Mouse (Mus musculus) heart, adult 2 months (tissue): ENCODE measurements around the gene Birc3. TPM values are rescaled to one million over a fixed set of nuclear protein-coding genes. Genes with fewer than 3 reads are reported as not detected.
A peak's percentile ranks its signal among the peaks of the same experiment; 100 is the strongest.

ENCODE experiments used
- DNase-seq, 2 experiments: peaks; one replicate each; pipeline ENCODE4 v3.0.0; 2021
- H3K27ac ChIP-seq: fragments of 200-600 bp; 2 replicates; pipeline ENCODE4 v1.8.1; 2022
- H3K27me3 ChIP-seq: fragments of 200-500 bp; 2 replicates; pipeline ENCODE4 v1.6.1; 2012; ENCODE audit warnings: mild to moderate bottlenecking, low read length, inconsistent platforms, mixed read lengths; ENCODE audit not compliant: control insufficient read depth, insufficient read depth
- H3K36me3 ChIP-seq: fragments of 200-500 bp; 2 replicates; pipeline ENCODE4 v1.6.1; 2012; ENCODE audit warnings: low read length, inconsistent platforms; ENCODE audit not compliant: control insufficient read depth, insufficient read depth
- H3K4me1 ChIP-seq: fragments of 200-500 bp; 2 replicates; pipeline ENCODE4 v1.6.1; 2011; ENCODE audit warnings: low read length; ENCODE audit not compliant: control insufficient read depth, insufficient read depth
- H3K4me3 ChIP-seq: fragments of 200-600 bp; 2 replicates; pipeline ENCODE4 v1.8.1; 2022
- H3K79me2 ChIP-seq: fragments of 200-500 bp; replicated peaks from 2 replicates; pipeline ENCODE4 v1.6.1; 2012; ENCODE audit warnings: mild to moderate bottlenecking, inconsistent platforms, low read length, moderate library complexity, mixed read lengths; ENCODE audit not compliant: control insufficient read depth, insufficient read depth
- H3K9ac ChIP-seq: fragments of 200-500 bp; 2 replicates; pipeline ENCODE4 v1.6.1; 2012; ENCODE audit warnings: low read depth, mild to moderate bottlenecking, control low read depth, inconsistent platforms, low read length, mixed read lengths
- CTCF ChIP-seq: fragments of 200-600 bp; IDR thresholded peaks from 2 replicates; pipeline ENCODE4 v1.8.1; 2022; ENCODE audit warnings: antibody characterized with exemption, mild to moderate bottlenecking, moderate library complexity
- EP300 ChIP-seq: fragments of 200-500 bp; IDR thresholded peaks from 2 replicates; pipeline ENCODE4 v1.6.1; 2011; ENCODE audit warnings: low read depth, low read length, control low read depth; ENCODE audit not compliant: insufficient read depth
- POLR2A ChIP-seq: fragments of 200-500 bp; IDR thresholded peaks from 2 replicates; pipeline ENCODE4 v1.6.1; 2011; ENCODE audit warnings: mild to moderate bottlenecking, low read depth, low read length, control low read depth; ENCODE audit not compliant: insufficient read depth
- WGBS: fragments of 180-500 bp; shearing (Covaris S2); methylation state at CpG from one replicate; pipeline ENCODE4 v1.1.7; 2018; 5-methylcytosine and 5-hydroxymethylcytosine counted together
- intact Hi-C: fragments of 180-260 bp; cut with DNase I; formaldehyde crosslinking; loops from one replicate; pipeline ENCODE4 v1.15.1; 2025
- polyA plus RNA-seq: library from polyadenylated mRNA; depleted of rRNA; stranded (reverse); fragments of >200 nt; gene quantifications from 2 replicates; pipeline ENCODE4 v1.2.3, GENCODE M21; 2012
- total RNA-seq, 2 experiments: library from RNA; stranded (reverse); gene quantifications; 2 replicates each; pipeline ENCODE4 v1.2.3; 2021

Birc3 gene
- total and polyA plus RNA-seq, 3 experiments = 8.7 to 9.7 (median 9.0) TPM

GRCm38 (mm10) chr9:7836905-7837805, 35.8 kb downstream of the Birc3 start, which contains the start of gene Birc2:
TSS of gene Birc2 (minus strand) at chr9:7837064.
- intact Hi-C loops = loop anchor here (1.0 to 10.0 kb wide), 3 partner anchors 36 to 168 kb away; partner anchors contain the start of genes Birc3, Tmem123 and Yap1

GRCm38 (mm10) chr9:7836331-7836730, 36.7 kb downstream of the Birc3 start:
- under 1% methylated on average over 16 of the region's 16 CpGs for WGBS
- intact Hi-C loops = loop anchor here (1.0 to 10.0 kb wide), 3 partner anchors 36 to 168 kb away; partner anchors contain the start of genes Birc3, Tmem123 and Yap1

More at GRCm38 (mm10) chr9:7836905-7837805, 35.8 kb downstream of the Birc3 start, which contains the start of gene Birc2:
- peak; percentile 96 to 97 for DNase-seq
- Histone ChIP-seq H3K36me3 (peaks cover 31% of the 10 kb centered on the region), H3K9ac (peak within 1 kb of the TSS; percentile 90), H3K79me2 (no peaks in the 10 kb centered on the region), H3K27me3 (no peaks in the 10 kb centered on the region), H3K4me3 (peak within 1 kb of the TSS; percentile 72), H3K4me1 (peaks cover 10% of the 10 kb centered on the region), H3K27ac (peak within 1 kb of the TSS; percentile 99)
- under 1% methylated on average over 68 of the region's 68 CpGs for WGBS
- TF ChIP-seq POLR2A = peak; percentile 97
- peak; percentile 68; the same call in 1 of the 2 replicates for TF ChIP-seq EP300
- TF ChIP-seq CTCF = no peak

GRCm38 (mm10) chr9:7835302-7835701, 37.7 kb downstream of the Birc3 start:
- no peak for TF ChIP-seq POLR2A
- TF ChIP-seq EP300 = no peak
- TF ChIP-seq CTCF = no peak
- Histone ChIP-seq H3K27me3 (no peaks in the 10 kb centered on the region), H3K9ac (no peak overlapping the region), H3K27ac (no peak overlapping the region), H3K4me1 (peaks cover 13% of the 10 kb centered on the region), H3K79me2 (no peaks in the 10 kb centered on the region), H3K4me3 (no peak overlapping the region), H3K36me3 (peaks cover 40% of the 10 kb centered on the region)
- intact Hi-C loops = loop anchor here (10.0 kb wide), 1 partner anchor 169 kb away; the partner anchor contains the start of gene Yap1
- no peak for DNase-seq
- WGBS = 81% methylated on average over 1 of the region's 1 CpGs

More at GRCm38 (mm10) chr9:7836331-7836730, 36.7 kb downstream of the Birc3 start:
- peak overlapping the region; percentile 72 for H3K4me3 ChIP-seq
- H3K27me3 ChIP-seq = no peaks in the 10 kb centered on the region
- H3K9ac ChIP-seq = peak overlapping the region; percentile 73
- peaks cover 13% of the 10 kb centered on the region for H3K4me1 ChIP-seq
- H3K79me2 ChIP-seq = no peaks in the 10 kb centered on the region
- TF ChIP-seq POLR2A = no peak
- no peak for TF ChIP-seq CTCF
- no peak for TF ChIP-seq EP300
- peak; percentile 55 to 65 for DNase-seq
- H3K36me3 ChIP-seq = peaks cover 36% of the 10 kb centered on the region
- H3K27ac ChIP-seq = peak overlapping the region; percentile 99

DNA sequence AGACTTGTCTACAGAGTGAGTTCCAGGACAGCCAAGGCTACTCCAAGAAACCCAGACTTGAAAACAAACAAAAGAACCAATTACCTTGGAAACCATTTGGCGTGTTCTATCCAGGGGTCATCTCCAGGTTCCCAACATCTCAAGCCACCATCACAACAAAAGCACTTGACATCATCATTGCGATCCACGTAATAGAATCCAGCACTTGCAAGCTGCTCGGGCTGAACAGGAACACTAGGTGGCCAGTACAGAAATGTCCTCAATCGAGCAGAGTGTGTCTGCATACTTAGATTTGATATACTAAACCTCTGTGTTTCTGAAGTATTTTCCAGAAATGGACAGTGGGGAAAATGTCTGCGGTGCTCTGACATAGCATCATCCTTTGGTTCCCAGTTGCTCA, 39.6 kb downstream of the Birc3 start:
- peaks cover 47% of the 10 kb centered on the region for H3K36me3 ChIP-seq
- H3K27ac ChIP-seq = no peak overlapping the region
- H3K4me1 ChIP-seq = peaks cover 21% of the 10 kb centered on the region
- H3K79me2 ChIP-seq = no peaks in the 10 kb centered on the region; the same call in 1 of the 2 replicates
- no peak overlapping the region for H3K9ac ChIP-seq
- no peaks in the 10 kb centered on the region for H3K27me3 ChIP-seq
- peak overlapping the region; percentile 0; the same call in 1 of the 2 replicates for H3K4me3 ChIP-seq
- WGBS = 74% methylated on average over 6 of the region's 6 CpGs
- intact Hi-C loops = loop anchor here (10.0 kb wide), 1 partner anchor 171 kb away; the partner anchor contains the start of gene Yap1
- DNase-seq = no peak
- peak; percentile 10; the same call in 1 of the 2 replicates for TF ChIP-seq CTCF
- no peak for TF ChIP-seq EP300
- no peak for TF ChIP-seq POLR2A

DNA sequence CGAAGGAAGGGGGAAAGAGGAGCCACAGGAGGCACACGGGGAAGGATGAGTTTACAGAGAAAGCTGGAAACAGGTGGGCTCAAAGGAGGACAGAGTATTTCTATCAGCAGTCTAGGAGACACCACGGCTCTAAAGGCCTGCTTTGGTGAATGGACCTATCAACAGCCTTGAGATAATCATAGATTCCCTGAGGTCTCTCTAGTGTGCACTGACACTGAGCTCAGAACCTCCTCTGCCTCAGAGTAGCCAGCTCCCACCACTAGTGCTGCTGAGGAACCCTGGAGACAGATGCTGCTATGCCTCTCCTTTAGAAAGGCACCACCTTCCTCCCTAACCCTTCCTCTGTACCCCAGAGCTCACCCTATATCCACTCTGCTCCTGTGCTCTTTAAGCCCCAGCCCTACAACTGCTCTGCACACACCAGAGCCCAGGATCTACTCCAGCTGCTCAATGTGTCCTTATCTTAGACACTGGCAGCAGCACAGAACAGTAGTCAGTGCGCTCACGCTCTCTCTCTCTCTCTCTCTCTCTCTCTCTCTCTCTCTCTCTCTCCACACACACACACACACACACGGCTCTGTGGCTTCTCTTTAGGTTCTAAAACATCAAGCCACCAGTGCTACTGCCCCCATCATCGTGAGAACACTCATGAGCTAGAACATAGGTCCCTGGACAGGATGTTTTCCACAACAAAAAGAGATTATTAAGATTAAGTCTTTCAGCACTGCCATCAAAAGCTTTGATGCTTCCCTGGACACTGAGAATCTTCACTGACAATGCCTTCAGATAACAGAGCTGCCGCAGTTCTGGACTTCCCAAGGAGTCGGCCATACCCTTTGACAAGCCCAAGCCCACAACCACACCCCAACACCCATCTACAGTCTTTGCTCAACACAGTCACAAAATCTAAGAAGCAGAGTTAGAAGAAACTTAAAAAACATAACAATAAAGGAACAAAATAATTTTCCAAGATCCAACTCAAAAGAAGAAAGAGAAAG, 43.2 kb downstream of the Birc3 start:
- no peak overlapping the region for H3K9ac ChIP-seq
- peaks cover 24% of the 10 kb centered on the region for H3K4me1 ChIP-seq
- no peak overlapping the region for H3K4me3 ChIP-seq
- intact Hi-C loops = loop anchor here (5.0 to 10.0 kb wide), 2 partner anchors 67 to 175 kb away; partner anchors contain the start of gene Yap1
- H3K79me2 ChIP-seq = peaks cover 5% of the 10 kb centered on the region; the same call in 1 of the 2 replicates
- 28% methylated on average over 9 of the region's 9 CpGs for WGBS
- DNase-seq = peak; percentile 42 to 46
- TF ChIP-seq EP300 (0 out of 2 replicates have a peak, but pooled peaks have one; percentile 32), POLR2A (no peak), CTCF (no peak)
- H3K36me3 ChIP-seq = peaks cover 53% of the 10 kb centered on the region
- no peaks in the 10 kb centered on the region for H3K27me3 ChIP-seq
- peak overlapping the region; percentile 32; the same call in 1 of the 2 replicates for H3K27ac ChIP-seq
